31 mouse cellular contexts compared by ENCODE assay signal in the genomic region with DNA sequence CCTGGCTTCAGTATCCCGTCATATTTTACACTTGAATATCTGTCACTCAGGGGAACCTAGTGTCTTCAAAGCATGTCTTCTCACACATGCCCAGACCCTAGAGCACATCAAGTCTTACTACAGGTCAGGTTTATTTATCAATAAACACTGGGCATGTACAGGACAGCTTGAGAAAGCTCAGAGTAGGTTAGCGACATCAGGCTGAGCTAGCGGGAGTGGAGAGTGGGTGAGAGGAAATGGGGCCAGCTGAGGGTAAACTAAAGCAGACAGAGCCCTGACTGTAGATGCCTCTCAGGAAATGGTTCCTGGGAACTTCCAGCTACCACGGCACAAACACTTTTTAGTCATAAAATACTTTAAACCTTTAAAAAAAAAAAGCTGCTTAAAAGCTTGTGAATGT. TPM values are rescaled to one million over a fixed set of nuclear protein-coding genes. Genes with fewer than 3 reads are reported as not detected.
A peak's percentile ranks its signal among the peaks of the same experiment; 100 is the strongest.
DNase-seq lines count a peak whose midpoint lies in the region; ATAC-seq and TF ChIP-seq lines count a peak whose summit lies in the region.
"Had no signal": no experiment of that assay in that cellular context is flagged by ENCODE, and none has a peak within 500 bp of the region (broad histone marks: within the 10 kb centered on the region; RNA-seq: fewer than 3 reads in every experiment).

No protein-coding gene starts in this region.

- H3K4me1 ChIP-seq in lung, postnatal 0 days (ENCODE audit: insufficient read depth, low read depth, low read length), result no peaks in the 10 kb centered on the region
- 0 out of 2 replicates have a peak, but pooled peaks cover 2% of the 10 kb centered on the region for H3K4me1 ChIP-seq in lung, adult 2 months (ENCODE audit: control insufficient read depth, insufficient read depth, low read length)
- H3K4me1 ChIP-seq: forebrain, embryonic 12.5 days; heart, embryonic 13.5 days; hindbrain, embryonic 15.5 days; intestine, embryonic 15.5 days; liver, embryonic 15.5 days; midbrain, embryonic 13.5 days had no signal

- DNase-seq in lung, postnatal 0 days (ENCODE audit: low spot score), result peak; percentile 13
- no peak for DNase-seq in lung, adult 2 months
- peak; percentile 58 for DNase-seq in naive thymus-derived CD4-positive, alpha-beta T cell, adult 2 months (ENCODE audit: low read depth)
- peak; percentile 48 to 68 for DNase-seq in thymus, postnatal 36 days
- DNase-seq in adrenal gland, adult 2 months, result no peak
- DNase-seq in spleen, postnatal 14 days (ENCODE audit: low spot score in 2 of 2), result no peak
- DNase-seq in B cell, adult 2 months, result no peak
- DNase-seq: adrenal gland, postnatal 36 days; cerebellum, adult 2 months; cerebellum, postnatal 14 days; forebrain, postnatal 0 days; gastrocnemius, postnatal 10 days; heart, postnatal 10 days; kidney, adult 8-10 months; kidney, postnatal 4 days; lung, postnatal 4 days; retina, postnatal 1 day; right cerebral cortex, postnatal 25 days had no signal

- no peak for ATAC-seq in lung, postnatal 0 days
- peak; percentile 44 for ATAC-seq in CD4-positive, CD25-positive, alpha-beta regulatory T cell, adult 4 months
- ATAC-seq: forebrain, postnatal 0 days; intestine, embryonic 15.5 days; midbrain, embryonic 13.5 days had no signal

- no peak for TF ChIP-seq POLR2A in lung, adult 2 months (IDR thresholded peaks at IDR 0.05; ENCODE audit: borderline replicate concordance, extremely low read depth, low read depth, low read length)

- H3K4me2 ChIP-seq in lung, postnatal 0 days (replicated peaks; ENCODE audit: low read depth, low read length), result no peak overlapping the region
- H3K4me2 ChIP-seq: forebrain, embryonic 12.5 days; heart, embryonic 13.5 days; hindbrain, embryonic 15.5 days; intestine, embryonic 15.5 days; liver, embryonic 15.5 days; midbrain, embryonic 13.5 days had no signal

- no peaks in the 10 kb centered on the region for H3K9me3 ChIP-seq in lung, postnatal 0 days (ENCODE audit: low read length)
- H3K9me3 ChIP-seq: forebrain, embryonic 12.5 days; G1E; heart, embryonic 13.5 days; hindbrain, embryonic 15.5 days; intestine, embryonic 15.5 days; liver, embryonic 15.5 days; megakaryocyte, embryonic 14.5 days; midbrain, embryonic 13.5 days had no signal

- 39% methylated on average over 4 of the region's 4 CpGs for WGBS in lung, postnatal 0 days
- 42% methylated on average over 4 of the region's 4 CpGs for WGBS in lung, adult 2 months

- H3K36me3 ChIP-seq in lung, postnatal 0 days (ENCODE audit: insufficient read depth, low read length), result no peaks in the 10 kb centered on the region

- no peak overlapping the region for H3K9ac ChIP-seq in lung, postnatal 0 days (replicated peaks; ENCODE audit: low read depth)
- H3K9ac ChIP-seq: forebrain, embryonic 12.5 days; forebrain, postnatal 0 days; heart, embryonic 13.5 days; hindbrain, embryonic 15.5 days; intestine, embryonic 15.5 days; liver, embryonic 15.5 days; midbrain, embryonic 13.5 days had no signal

- TF ChIP-seq EP300 in lung, postnatal 0 days (IDR thresholded peaks at IDR 0.05), result no peak

- no peak overlapping the region for H3K4me3 ChIP-seq in lung, postnatal 0 days (ENCODE audit: low read depth, low read length)
- H3K4me3 ChIP-seq in lung, adult 2 months (replicated peaks; ENCODE audit: extremely low read depth, low read depth, low read length), result no peak overlapping the region
- H3K4me3 ChIP-seq: erythroblast, embryonic 14.5 days; forebrain, embryonic 12.5 days; heart, embryonic 13.5 days; hindbrain, embryonic 15.5 days; intestine, embryonic 15.5 days; liver, embryonic 15.5 days; megakaryocyte, embryonic 14.5 days; midbrain, embryonic 13.5 days had no signal

- H3K27ac ChIP-seq in lung, postnatal 0 days (ENCODE audit: low read length), result no peak overlapping the region
- H3K27ac ChIP-seq: forebrain, embryonic 12.5 days; heart, embryonic 13.5 days; hindbrain, embryonic 15.5 days; intestine, embryonic 15.5 days; kidney, postnatal 0 days; liver, embryonic 15.5 days; midbrain, embryonic 13.5 days had no signal

- no peak for TF ChIP-seq CTCF in lung, postnatal 0 days (IDR thresholded peaks at IDR 0.05)
- no peak for TF ChIP-seq CTCF in lung, adult 2 months (IDR thresholded peaks at IDR 0.05; ENCODE audit: insufficient read depth, low read length)

- H3K27me3 ChIP-seq in lung, postnatal 0 days (replicated peaks; ENCODE audit: insufficient read depth, low read length), result no peaks in the 10 kb centered on the region
- H3K27me3 ChIP-seq: forebrain, embryonic 12.5 days; heart, embryonic 13.5 days; hindbrain, embryonic 15.5 days; intestine, embryonic 15.5 days; liver, embryonic 15.5 days; megakaryocyte, embryonic 14.5 days; midbrain, embryonic 13.5 days had no signal

RNA-seq across cellular contexts. Expression of gene Ttc13, which starts 18.3 kb away (rescaled TPM):
- 24.0 and 30.7 TPM in 2 replicates for polyA plus RNA-seq in lung, postnatal 0 days (2015; fragmentation: Nextera tagmentation; extraction: Ambion mirVana)
- polyA plus RNA-seq in lung, adult 2 months (2012; rRNA removed), result 13.4 and 16.4 TPM in 2 replicates
- 10 to 100 TPM; 32.1 to 32.6 TPM for polyA plus RNA-seq in CD4-positive, CD25-positive, alpha-beta regulatory T cell, adult 4 months (2017; shearing (Covaris generic))
- total RNA-seq in adrenal gland, adult 2 months (2021), result 10 to 100 TPM; 36.4 to 43.3 TPM
- 14.6 and 16.6 TPM in 2 replicates for polyA plus RNA-seq in adrenal gland, adult 2 months (2012; rRNA removed)

RNA-seq across cellular contexts. Expression of gene Arv1, which starts 18.4 kb away (rescaled TPM):
- 14.6 and 15.0 TPM in 2 replicates for polyA plus RNA-seq in lung, postnatal 0 days (2015; fragmentation: Nextera tagmentation; extraction: Ambion mirVana)
- polyA plus RNA-seq in lung, adult 2 months (2012; rRNA removed), result 15.6 and 15.9 TPM in 2 replicates
- polyA plus RNA-seq in CD4-positive, CD25-positive, alpha-beta regulatory T cell, adult 4 months (2017; shearing (Covaris generic)), result 10 to 100 TPM; 13.1 to 18.7 TPM
- total RNA-seq in adrenal gland, adult 2 months (2021), result 10 to 100 TPM in 1 of 2 experiments, 1 to 10 TPM in 1; 9.2 to 10.7 TPM
- 12.8 and 13.9 TPM in 2 replicates for polyA plus RNA-seq in adrenal gland, adult 2 months (2012; rRNA removed)

RNA-seq across cellular contexts. Expression of gene 2310022B05Rik, which starts 40.4 kb away (rescaled TPM):
- polyA plus RNA-seq in lung, postnatal 0 days (2015; fragmentation: Nextera tagmentation; extraction: Ambion mirVana), result 25.2 and 26.0 TPM in 2 replicates
- polyA plus RNA-seq in lung, adult 2 months (2012; rRNA removed), result 63.4 and 85.4 TPM in 2 replicates
- polyA plus RNA-seq in CD4-positive, CD25-positive, alpha-beta regulatory T cell, adult 4 months (2017; shearing (Covaris generic)), result under 1 TPM; 0.70 to 0.94 TPM
- 10 to 100 TPM; 34.1 to 56.7 TPM for total RNA-seq in adrenal gland, adult 2 months (2021)
- polyA plus RNA-seq in adrenal gland, adult 2 months (2012; rRNA removed), result 37.6 and 49.4 TPM in 2 replicates

RNA-seq across cellular contexts. Expression of gene Fam89a, which starts 48.1 kb away (rescaled TPM):
- 3.0 and 3.9 TPM in 2 replicates for polyA plus RNA-seq in lung, postnatal 0 days (2015; fragmentation: Nextera tagmentation; extraction: Ambion mirVana)
- polyA plus RNA-seq in lung, adult 2 months (2012; rRNA removed), result 4.0 and 4.9 TPM in 2 replicates
- polyA plus RNA-seq in CD4-positive, CD25-positive, alpha-beta regulatory T cell, adult 4 months (2017; shearing (Covaris generic)), result under 1 TPM; 0.73 to 0.80 TPM
- total RNA-seq in adrenal gland, adult 2 months (2021), result under 1 TPM; 0.28 to 0.43 TPM
- polyA plus RNA-seq in adrenal gland, adult 2 months (2012; rRNA removed), result 1.0 and 1.6 TPM in 2 replicates
- total RNA-seq: G1E; hematopoietic stem cell, adult 5-6 weeks; left cerebral cortex, postnatal 10 days had no signal
- polyA plus RNA-seq: erythroblast, embryonic 14.5 days; G1E had no signal

Comparison
In these comparisons a context has a peak if more than half of its experiments do, and no peak if none do; other contexts are left out.
1. DNase-seq: peak in lung, postnatal 0 days (single experiment), naive thymus-derived CD4-positive, alpha-beta T cell, adult 2 months (single experiment) and thymus, postnatal 36 days (2 of 2); none in lung, adult 2 months (single experiment), adrenal gland, adult 2 months (single experiment), spleen, postnatal 14 days (0 of 2) and B cell, adult 2 months (0 of 2).
2. RNA of gene 2310022B05Rik, which starts 40.4 kb away (polyA plus RNA-seq): 63.4 to 85.4 TPM in lung, adult 2 months, 37.6 to 49.4 TPM in adrenal gland, adult 2 months and 25.2 to 26.0 TPM in lung, postnatal 0 days; 0.70 to 0.94 TPM in CD4-positive, CD25-positive, alpha-beta regulatory T cell, adult 4 months; every median in the first group is over 10 times any median in the second.